Mouse (Mus musculus) T-cell, adult 66 days (primary cell): ENCODE data around the gene Gm17428. TPM values are rescaled to one million over a fixed set of nuclear protein-coding genes. Genes with fewer than 3 reads are reported as not detected.

Experiments
- total RNA-seq, 2 experiments: library from RNA; stranded (reverse); gene quantifications; 3 replicates in 1 of 2; 4 replicates in 1 of 2; pipeline ENCODE4 v1.2.4; 2023

Gene Gm17428
- total RNA-seq = not detected

DNA sequence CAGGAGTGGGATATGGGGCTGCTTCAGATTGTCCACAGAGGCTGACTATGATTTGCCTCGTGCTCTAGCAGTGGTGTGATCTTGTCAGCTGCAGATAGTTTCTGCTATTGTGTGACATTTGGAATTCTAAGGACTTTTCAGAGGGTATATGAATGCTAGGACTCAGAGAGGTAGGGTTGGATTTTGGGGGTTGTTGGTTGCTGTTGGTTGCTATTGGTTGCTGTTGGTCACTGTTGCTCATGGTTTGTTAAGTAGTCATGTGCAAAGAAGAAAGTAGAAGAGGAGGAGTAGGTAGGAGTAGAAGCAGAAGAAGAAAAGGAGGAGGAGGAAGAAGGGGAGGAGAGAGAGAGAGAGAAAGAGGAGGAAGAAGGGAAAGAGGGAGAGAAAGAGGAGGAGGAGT, at the start of gene Gm17428:
Gene Gm17428, plus strand, starts transcription at position 301 of the 400 bp plus-strand sequence.

DNA sequence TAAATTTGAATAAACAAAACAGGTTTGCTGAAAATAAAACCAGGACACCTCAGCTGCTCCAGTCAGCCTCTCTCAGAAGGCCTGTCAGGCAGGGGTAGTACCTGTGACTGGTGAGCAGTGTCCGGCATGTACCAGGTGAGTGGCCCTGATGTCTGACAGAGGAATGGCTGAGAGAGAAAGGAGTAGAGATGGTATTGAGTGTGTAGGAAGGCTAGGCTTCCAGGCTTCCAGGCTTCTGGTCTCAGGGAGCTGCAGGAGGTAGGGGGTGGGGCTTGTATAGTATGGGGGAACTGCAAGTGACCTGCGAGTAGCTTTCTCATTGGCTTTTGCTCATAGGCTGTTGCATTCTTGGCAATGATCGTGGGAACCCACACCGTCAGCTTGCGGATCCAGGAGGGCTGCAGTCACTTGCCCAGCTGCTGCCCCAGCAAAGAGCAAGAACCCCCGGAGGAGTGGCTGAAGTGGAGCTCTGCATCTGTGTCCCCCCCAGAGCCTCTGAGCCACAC, 44.0 kb upstream of the Gm17428 start, which contains the start of gene Il25:
Gene Il25, plus strand, starts transcription at position 51 of the 506 bp plus-strand sequence.

DNA sequence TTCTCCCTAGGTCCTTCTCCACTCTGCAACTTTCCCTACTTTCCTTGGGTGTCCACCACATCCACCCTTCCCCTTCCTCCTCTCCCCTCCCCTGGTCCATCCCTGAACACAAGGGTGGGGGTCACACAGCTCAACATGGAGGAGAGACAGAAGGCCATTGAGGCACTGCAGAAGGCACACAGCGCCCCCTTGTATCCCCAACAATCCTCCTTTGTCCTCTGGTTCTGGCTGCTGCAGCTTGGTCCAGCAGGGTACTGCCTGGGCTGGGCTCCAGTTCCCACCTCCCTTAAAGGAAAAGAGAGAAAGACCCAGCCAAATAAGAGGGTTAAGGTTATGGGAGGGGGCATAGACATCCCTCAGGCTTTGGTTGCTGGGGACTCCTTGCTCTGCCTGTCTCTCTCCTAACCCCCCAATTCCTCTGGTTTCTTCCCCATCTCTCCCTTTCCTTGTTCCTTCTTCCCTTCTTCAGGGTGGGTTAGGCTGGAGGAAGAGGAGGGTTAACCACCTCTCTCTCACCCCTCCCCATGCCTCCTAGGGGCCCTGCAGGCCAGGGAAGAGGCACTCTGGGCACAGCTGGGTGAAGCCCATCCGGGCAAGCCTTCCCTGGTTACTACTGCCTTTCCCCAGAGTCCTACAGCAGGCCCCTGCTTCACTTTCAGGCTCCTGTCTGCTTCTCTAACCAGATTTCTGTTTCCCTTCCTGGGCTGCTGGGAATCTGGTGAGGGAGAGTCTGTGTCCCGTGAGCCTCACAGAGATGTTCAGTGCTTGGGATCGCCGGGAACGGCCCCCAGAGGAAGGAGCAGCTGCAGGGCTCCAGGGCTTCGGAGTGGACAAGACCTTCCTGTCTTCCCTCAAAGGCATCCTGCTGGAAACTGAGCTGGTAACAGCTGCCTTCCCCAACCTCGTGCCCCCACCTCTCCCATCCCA, 40.6 kb upstream of the Gm17428 start, which contains the start of gene Cmtm5:
Gene Cmtm5, plus strand, starts transcription at position 358 of the 927 bp plus-strand sequence.

DNA sequence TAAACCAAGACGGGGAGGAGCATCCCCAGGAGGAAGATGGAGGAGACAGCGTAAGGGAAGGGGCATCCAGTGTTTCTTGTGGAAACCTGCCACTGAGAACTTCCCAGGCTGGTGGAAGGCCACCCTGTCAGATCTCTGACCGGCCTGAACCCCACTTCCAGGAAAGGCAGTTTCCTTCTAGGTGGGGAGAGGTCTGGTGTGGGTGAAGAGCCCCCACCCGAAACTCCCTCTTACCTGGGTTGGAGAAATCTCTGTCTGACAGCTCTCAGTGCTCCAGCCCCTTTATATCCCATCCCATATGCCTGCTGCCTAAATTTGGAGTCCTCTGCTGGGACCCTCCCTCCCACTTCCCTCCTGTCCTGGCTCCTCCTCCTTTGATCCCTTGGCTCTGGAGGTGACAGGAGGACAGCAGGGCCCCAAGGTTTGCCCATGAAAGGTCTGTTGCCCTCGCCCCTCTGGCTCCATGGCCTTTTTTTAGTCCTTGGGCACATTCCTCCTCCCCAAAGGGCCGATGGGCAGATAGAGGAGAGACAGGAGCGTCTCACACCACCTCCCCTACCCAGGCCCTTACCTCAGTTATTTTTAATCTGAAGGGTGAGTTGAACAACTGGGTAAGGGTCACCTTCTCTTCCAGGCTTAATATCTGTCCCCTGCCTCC, 10.3 kb upstream of the Gm17428 start, which contains the start of gene Myh6:
Gene Myh6, minus strand, starts transcription at position 608 of the 658 bp plus-strand sequence.

DNA sequence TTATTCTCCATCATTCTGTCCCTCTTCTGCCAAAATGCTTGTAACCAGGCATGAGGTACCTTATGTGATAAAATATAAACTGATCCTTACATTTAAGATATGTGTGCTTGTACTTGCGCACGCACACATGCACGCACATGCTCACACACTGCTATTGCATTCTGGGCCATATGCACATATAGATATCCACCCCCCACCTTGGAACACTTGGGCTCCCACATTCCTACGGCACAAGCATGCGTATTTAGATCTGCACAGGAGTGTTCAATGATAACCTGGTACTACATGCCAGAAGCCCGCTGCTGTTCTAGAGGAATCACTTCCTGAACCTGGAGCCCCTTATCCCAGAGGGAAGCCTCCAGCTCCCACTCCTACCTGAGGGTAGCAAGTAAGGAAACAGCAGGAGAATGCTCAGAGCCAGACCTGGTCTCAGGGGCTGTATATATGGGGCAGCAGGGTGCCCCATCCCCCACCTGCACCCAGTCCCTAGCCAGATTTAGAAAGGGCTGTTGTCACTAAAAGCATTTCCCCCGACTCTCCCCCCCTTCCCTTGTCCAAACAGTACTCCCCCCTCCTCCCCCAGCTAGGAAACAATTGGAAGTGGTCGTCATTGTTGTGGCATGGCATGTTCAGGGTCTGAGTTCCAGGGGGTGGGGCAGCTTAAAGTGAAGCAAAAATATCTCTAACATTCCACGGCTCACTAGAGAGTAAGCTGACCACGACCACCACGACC, 17.6 kb downstream of the Gm17428 start, which contains the start of gene Myh7:
Gene Myh7, minus strand, starts transcription at position 491 of the 733 bp plus-strand sequence.

DNA sequence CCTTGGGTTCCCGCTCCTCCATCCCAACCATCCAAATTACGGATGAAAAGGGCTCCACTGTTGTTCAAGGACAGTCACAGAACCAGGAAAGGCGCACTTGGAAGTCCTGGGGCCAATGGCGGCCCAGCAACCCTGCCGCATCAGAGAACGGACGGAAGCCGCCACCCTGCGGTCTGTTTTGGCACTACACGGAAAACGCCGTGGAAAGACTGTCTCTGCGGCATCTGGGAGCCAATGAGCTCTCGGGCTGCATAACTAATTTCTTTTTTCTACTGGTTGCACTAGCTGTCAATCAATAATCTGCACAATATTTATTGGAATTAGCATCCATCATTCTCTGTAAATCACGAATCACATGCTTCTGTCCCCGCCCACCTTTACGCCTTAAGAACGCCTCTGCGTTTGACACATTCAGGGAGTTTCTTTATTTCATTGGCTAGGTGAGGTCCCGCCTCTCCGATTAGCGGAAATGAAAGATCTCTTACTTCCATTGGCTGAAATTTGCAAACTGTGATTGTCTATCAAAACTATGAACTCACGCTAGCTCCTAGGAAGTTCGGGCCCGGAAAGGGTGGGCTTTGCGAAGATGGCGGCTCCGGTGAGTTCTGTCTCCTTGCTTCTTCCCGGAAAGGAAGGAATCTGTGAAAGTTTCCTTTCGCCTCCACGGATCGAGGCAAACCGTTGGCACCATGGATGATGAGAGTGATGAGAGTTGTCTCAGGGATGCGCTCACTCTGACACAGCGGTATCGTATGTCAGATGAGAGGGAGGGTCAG, 38.4 kb downstream of the Gm17428 start, which contains the start of gene Ngdn:
Gene Ngdn, plus strand, starts transcription at position 464 of the 776 bp plus-strand sequence.

Other genes with a start within 250 kb of the Gm17428 start
- gene Slc7a8, start 195.0 kb upstream of the Gm17428 start, total RNA-seq = under 1 TPM in 1 of 2 experiments, not detected in 1; 0.29 TPM
- not detected for gene Rnf212b, start 162.8 kb upstream of the Gm17428 start, total RNA-seq
- 10 to 100 TPM; 11.3 to 11.7 TPM for gene Homez, start 106.0 kb upstream of the Gm17428 start, total RNA-seq
- gene Ppp1r3e, start 99.4 kb upstream of the Gm17428 start, total RNA-seq = 10 to 100 TPM; 14.3 to 14.8 TPM
- gene Bcl2l2, start 93.6 kb upstream of the Gm17428 start, total RNA-seq = 1 to 10 TPM; 1.9 to 2.8 TPM
- gene Gm20521, start 93.5 kb upstream of the Gm17428 start, total RNA-seq = 1 to 10 TPM in 1 of 2 experiments, not detected in 1; 1.4 TPM
- gene Pabpn1, start 84.4 kb upstream of the Gm17428 start, total RNA-seq = 100 to 1,000 TPM; 291 TPM
- gene Slc22a17, start 63.8 kb upstream of the Gm17428 start, total RNA-seq = 1 to 10 TPM; 2.7 to 3.8 TPM
- gene Efs, start 50.8 kb upstream of the Gm17428 start, total RNA-seq = not detected
- gene Il25, start 44.2 kb upstream of the Gm17428 start, total RNA-seq = not detected
- not detected for gene Cmtm5, start 40.7 kb upstream of the Gm17428 start, total RNA-seq
- gene Myh6, start 10.0 kb upstream of the Gm17428 start, total RNA-seq = not detected
- gene Myh7, start 17.7 kb downstream of the Gm17428 start, total RNA-seq = not detected
- 100 to 1,000 TPM in 1 of 2 experiments, 10 to 100 TPM in 1; 99.7 to 112 TPM for gene Ngdn, start 38.5 kb downstream of the Gm17428 start, total RNA-seq
- gene Zfhx2, start 115.4 kb downstream of the Gm17428 start, total RNA-seq = 10 to 100 TPM; 29.3 to 34.2 TPM
- 10 to 100 TPM; 10.1 to 10.8 TPM for gene Thtpa, start 117.9 kb downstream of the Gm17428 start, total RNA-seq
- 100 to 1,000 TPM; 116 TPM for gene Ap1g2, start 129.7 kb downstream of the Gm17428 start, total RNA-seq
- gene Jph4, start 140.0 kb downstream of the Gm17428 start, total RNA-seq = not detected
- not detected for gene Dhrs2, start 245.1 kb downstream of the Gm17428 start, total RNA-seq